Mouse (Mus musculus): ENCODE measurements around the gene Wasf3.
A peak's percentile ranks its signal among the peaks of the same experiment; 100 is the strongest.

The Wasf3 gene

DNA sequence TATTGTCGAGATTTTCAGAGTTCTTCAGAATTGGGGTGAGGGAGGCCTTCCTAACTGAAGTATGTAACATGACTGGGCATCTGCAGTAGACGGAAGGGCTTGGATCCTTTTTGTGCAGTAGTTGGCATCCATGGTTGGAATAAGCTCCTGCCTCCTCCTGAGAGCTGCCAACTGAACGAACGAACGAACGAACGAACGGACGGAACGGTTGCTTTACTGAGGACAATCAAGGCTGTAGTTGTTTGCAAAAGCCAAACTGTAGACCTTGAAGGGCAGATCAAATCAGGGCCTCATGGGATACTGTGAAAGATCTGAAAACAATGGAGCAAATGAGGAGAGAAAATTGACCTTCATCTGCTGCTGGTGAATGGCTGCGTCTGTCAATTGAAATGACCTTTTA lies 17.5 kb downstream of the Wasf3 start:
- DNase-seq: no peak

DNA sequence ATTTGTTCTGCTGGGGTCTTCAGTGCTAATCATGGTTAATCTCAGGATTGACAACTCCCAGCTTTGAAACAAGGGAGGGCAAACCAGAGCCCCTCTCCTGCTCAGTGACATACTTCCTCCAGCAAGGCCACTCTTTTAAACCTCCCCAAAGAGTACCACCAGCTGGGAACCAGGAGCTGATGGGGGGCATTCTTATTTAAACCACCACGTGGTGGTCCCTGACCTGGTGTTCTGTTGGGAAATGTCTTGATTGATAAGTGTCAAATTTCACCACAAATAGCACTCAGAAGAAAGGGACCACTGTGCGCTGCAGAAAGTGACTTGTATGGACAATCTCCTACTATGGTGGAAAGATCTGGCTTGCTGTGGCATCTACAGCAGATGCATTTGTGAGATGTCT lies 19.1 kb downstream of the Wasf3 start:
- DNase-seq: no peak

DNA sequence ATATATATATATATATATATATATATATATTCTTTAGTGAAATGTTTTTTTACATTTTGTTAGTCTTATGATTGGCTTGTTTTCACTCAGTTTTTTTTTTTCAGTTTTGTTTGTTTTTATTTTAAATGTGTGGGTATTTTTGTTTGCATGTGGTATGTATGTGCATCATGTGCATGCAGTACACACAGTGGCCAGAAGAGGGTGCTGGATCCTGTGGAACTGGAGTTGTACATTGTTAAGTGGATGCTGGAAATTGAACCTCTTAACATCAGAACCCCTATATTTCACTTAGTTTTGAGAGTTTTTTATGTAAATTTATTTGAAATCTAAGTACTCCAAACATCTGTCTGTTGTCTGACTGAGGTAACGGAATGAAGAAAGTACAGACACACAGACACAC lies 21.3 kb downstream of the Wasf3 start:
- DNase-seq: no peak

DNA sequence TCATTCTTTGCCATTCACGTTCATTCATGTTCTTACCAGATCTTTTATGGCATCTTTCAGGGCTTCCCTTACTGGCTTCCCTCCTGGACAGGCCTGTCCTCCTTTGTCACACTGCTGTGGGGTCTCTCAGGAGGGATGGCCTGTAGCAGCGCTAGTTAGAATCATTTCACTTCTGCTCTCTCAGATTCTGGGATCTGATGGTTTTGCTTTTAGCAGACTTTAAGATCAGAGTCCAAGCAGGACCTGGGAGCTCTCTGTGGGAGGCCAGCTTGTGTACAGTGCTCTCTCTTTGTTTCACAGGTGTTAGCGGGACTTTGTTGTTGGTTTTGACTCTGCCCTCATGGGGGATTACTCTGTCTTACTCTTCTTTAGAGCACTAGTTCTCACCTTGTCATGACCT lies 23.0 kb downstream of the Wasf3 start:
- DNase-seq: no peak

DNA sequence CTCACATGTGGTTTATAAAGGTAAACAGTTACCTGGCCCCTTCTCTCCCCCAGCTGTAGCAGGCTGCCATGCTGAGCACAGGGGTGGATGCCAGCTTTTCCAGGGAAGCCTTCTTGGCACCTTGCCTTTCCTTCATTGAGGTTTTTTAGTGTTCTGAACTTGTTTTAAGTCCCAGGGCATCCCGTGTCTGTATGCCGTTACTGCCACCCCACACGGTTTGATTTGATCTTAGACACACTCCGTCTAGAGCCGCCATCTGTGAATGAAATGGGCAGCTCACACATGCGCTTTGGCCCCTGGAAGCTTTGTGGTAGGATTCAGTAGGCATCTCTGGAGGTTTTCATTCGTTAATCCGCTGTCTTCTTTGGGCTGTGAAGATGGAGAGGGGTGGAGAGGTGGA lies 23.8 kb downstream of the Wasf3 start:
- no peak for DNase-seq

DNA sequence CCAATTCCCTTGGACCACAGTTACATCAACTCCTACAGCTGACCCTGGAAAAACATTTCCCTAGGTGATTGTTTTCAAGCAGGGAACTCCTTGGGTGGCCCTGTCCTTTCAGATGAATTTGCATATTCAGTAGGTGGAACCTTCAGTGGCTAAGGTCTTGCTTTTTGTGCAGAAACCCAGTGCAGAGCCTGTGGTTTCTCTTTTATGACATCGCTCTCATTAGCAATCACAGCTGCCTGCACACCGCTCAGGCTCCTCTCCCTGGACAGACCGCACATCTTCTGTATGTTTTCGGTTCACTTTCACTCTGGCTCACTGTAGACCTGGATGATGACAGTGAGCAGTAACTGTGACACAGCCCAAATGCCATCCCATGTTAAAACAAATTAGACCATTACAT lies 26.0 kb downstream of the Wasf3 start:
- no peak for DNase-seq

DNA sequence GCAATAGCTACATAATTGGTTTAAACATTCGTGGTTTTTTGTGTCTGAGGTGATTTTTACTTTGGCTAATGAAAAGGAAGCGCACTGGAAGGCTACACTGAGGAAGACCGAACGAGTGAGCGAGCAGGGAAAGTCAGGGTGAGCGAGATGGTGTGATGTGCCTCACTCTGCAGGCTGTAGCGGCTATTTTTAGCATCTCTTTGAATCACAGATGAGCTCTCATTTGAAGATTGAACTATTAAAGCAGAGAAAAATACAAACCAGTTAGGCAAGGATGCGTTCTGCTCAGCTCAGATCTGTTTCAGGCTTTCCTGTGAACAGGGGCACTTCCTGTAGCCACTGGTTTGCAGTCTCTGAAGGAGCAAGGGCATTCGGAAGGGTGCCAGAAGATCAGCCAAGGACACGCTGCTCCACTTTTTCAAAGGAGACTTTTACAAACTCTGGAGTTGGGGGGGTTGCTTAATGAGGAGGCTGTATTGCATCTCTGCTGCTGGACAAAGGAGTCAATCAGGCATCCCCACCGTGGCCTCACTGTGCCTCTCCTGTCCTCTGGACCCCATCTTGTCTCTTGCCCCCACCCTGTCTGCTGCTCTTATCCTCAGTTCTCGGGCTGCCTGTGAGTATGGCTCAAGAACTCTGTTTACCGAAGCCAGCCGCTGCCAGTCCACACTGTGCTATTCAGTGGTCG lies 28.1 kb downstream of the Wasf3 start:
- DNase-seq: peak; percentile 51 to 63

DNA sequence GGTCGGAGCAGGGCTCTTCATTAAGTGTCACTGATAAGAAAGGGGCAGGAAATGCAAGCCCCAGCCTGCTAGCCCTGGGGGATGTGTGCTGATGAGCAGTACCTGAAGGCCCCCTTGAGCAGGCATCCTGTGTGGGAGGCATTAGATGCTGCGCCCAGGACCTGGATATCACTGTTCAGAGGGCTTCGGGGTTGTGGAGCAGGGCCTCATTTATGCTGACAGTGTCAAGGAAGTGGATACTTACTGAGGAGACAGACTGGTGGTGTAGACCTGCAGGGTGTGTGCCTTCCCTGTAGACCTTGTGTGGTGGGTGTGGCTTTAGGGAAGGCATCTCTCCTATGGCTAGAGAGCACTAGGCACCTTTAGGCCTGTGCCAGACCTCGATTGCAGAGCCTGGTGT lies 29.8 kb downstream of the Wasf3 start:
- no peak for DNase-seq

DNA sequence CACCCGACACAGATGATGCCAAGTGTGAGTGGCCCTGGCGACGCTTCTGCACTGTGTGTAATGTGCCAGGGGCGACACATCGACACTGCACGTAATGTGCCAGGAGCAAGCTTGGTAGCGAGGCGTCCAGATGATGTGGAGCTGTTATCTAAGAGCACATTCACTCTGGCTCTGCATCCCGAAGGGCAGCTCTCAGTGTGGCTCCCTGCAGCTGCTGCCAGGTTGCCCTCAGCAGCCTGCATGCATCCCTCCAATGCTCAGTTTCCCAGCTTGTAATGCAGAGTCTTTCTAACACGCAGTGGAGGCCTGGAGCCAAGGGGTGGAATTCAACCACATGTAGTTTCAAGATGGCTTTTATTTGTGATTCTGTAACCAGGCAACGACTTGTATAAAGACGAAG lies 30.4 kb downstream of the Wasf3 start:
- no peak for DNase-seq

DNA sequence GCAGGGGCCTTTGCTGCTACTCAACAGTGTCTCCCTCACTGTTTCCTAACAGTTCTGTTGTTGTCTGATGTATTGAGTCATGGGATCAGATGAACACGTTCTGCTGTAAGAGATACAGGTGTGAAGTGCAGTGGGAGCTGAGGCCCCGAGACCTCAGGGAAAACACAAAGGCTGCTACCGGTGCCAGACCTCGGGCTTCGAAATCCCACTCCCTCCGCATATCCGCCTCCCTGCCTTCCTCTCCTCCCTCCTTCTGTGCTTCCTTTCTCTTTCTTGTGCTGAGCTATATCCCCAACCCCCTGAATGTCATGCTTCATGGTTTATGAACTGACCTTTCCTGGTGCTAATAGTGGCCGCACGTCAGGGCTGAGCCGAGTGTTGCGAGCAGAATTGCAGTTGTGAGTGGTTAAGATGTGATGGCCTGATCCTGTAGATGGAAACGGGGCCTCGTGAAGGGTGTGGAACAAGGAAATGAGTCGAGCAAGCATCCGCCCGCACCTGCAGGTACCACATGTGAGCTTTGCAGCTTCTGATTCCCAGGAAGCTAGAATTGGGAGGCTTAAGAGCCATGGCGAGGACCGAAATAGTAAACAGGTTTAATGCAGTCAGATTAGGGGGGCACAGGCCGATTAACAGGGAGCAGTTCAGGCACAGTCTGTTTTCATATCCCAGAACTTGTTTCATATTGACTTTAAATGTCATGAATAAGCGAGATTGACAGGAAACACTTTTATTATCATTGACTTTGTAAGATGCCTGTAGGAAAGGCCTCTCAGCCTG lies 31.7 kb downstream of the Wasf3 start:
- no peak for DNase-seq

DNA sequence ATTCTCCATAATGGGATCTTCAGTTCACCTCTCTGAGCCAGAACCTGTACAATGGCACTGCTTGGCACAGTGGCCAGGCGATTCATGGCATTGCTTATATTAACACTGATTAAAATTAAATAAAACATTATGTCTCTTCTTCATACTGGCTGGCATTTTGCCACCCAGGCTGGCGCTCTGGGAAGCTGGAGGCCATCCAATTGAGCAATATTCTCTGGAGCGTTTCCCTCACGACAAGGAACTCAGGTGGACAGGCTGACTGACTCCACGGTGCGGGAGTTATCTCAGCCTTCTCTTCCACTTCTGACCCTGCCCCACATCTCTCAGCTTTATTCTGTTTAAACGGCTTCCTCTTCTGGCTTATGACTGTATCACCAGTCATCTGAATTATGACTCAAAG lies 33.3 kb downstream of the Wasf3 start:
- peak in 1 of 2 experiments; percentile 15 for DNase-seq

DNA sequence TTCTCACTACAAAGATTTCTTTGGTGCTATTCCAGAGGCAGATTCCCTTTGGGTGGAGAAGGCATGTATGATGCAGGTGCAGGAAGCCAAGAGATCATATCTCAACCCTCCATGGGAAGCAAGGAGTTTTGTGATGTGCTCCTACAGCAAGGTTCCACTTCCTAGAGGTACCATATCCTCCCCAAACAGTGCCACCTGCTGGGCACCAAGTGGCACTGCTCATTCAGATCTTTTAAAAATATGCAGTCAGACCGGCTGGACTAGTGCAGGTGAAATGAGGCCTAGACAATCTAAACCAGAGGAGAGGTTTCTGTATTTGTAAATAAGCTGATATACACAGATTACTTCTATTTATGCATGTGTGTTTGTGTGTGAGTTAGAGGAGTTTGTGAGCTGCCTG lies 35.3 kb downstream of the Wasf3 start:
- peak; percentile 17 to 73 for DNase-seq

DNA sequence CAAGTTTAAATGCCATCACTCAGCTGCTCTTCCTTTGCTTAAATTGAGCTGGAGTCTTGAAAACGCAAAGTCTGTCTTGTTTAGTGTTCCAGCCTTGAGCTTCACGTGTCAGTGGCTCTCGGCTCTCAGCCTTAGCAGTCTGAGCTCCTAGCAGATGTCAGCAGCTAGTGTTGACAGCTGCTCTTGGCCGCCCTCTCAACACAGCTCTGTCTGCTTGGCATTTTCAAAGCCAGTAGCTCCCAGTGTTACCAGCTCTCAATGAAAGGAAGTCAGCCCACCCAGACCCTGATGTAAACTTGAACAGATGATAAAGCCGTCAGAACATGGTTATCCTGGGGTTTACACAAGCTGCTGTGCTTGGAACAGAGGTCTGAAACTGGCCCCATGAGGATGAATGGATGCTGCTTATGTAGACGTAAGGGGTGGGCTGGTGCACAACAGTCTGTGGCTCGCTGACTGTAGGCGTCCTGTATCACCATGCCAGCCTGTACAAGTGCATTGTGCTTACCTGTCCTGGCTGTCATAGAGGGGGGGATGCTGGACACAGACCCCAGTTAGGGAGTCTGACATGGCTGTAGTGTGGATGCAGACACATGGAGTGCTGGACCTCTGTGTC lies 40.0 kb downstream of the Wasf3 start:
- no peak for DNase-seq

DNA sequence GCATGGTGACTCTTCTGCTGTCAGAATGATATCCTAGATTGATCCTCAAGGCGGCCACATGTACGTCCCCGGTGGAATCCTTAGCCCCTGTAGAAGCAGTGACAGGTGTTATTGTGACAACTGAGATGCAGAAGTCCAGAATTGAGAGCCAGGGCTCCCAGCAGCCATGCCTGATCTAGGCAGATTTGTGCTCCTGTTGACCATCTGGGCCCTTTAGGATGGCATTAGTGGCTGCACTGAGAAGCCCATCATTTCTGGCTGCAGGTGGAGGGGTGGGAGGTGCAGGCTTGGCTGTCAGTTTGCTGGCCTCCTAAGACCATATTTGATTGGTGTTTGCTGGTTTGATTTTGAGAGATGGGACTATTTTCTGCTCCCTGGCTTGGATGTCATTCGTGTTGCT lies 40.9 kb downstream of the Wasf3 start:
- DNase-seq: no peak

DNA sequence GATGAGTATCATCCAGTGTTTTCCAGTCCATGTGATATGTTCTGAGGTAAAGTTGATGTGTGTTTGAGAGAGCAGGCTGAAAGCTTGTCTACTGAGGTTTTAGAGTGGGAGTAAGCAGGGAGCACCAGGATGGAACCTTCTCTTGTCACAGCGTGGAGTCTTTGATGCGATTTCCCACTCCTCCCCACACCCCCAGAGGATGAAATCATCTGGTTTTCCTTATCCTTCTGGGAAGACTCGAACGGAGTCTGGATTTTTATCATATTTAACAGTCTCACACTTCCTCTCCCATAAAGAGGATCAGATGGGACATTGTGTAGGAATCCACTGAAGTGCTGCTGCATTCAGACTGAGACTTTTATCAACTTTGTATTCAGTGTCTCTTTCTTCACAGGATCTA lies 43.3 kb downstream of the Wasf3 start:
- no peak for DNase-seq

DNA sequence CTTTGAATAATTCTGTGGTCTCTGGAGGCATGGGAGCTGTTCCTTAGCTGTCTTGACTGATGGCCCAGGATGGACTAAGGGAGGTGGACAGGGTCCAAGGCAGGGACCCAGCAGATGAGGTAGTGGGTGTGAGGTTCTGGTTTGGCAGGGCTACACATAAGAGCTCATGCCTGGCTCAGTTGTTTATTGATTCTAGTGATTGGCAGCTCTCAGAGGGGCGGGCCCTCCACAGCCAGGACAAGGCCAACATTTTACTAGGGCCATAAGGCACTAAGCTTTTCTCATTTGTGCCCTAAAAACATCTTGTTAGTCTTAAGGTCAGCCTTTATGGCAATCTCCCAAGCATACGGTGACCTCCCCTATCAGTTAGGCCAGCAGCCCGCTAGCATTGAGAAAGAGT lies 47.0 kb downstream of the Wasf3 start:
- no peak for DNase-seq

DNA sequence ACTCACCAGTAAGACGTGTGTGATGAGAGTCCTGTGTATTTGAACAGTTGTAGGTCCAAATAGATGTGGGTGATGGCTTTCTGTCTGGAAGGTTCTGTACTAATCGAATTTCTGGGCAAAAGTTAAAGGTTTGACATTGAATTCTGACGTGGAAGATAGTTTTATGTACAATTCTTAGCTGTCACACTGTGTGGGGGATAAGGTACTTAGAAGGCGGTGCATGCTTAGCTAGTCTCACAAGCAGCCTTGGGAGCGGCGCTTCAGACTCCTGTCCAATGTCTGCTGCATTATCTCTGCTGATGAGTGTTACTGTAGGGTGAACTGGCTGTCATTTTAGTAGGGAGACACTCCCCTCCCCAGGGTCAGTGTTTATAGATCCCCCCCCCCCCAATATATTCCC lies 47.7 kb downstream of the Wasf3 start:
- no peak for DNase-seq

DNA sequence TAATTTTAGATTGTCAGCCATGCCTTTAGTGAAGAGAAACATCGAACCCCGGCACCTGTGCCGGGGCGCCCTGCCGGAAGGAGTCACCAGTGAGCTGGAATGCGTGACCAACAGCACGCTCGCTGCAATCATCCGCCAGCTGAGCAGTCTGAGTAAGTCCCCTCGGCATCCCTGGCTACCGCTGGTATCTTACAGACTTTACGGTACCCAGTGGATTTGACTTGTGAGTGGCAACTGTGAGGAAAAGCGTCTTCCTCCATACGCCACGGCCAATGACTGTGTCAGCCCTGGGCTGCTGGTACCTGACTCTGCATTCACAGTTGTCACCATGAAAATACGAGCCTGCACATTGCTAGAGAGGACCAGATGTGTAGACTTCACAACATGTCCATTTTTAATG lies 50.5 kb downstream of the Wasf3 start:
- peak in 1 of 2 experiments; percentile 13 for DNase-seq

DNA sequence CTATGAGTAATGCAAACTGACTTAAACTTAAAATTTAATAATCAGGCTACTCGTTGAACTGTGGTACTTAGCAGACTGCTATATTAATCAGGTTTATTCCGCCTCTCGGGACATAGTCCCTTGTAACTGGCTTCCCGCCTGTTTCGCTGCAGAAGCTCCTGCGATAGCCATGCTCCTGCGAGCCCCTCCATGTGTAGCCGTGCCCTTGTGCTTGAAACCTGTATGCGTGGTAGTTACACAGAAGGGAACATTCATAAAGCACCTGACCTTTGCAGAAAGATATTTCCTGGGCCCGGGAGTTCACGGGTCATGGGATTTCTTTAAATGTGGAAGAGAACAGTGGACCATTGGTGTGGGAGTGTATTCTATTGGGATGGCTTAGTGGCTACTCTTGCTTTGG lies 52.0 kb downstream of the Wasf3 start:
- DNase-seq: no peak

DNA sequence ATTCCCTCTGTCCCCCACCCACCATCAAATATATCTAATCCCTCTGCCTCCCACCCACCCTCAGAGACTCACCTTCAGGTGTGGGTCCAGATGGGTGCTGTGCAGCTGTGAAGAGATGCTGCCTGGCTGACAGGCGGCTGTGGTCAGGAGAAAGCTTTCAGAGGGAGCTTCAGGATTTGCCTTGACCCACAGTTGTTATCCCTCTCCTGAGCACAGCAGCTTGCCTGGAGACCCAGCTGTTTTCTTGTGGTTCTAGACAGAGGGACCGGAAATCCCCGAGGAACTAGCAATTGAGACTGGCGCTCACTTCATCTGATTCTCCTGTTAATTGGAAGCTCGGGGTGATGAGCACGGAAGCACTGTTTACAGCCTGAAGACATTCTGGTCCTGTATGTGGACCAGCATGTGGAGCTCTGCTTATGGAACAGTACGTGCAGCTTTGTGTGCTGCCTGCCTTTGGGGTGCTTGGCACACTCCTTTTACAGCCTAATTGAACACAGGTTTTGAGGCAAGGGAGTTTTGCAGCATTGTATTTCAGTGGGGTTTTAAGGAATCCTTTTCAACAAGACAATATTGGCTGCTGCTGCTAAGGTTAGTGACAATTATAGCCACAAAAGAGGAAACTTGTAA lies 54.5 kb downstream of the Wasf3 start:
- no peak for DNase-seq

DNA sequence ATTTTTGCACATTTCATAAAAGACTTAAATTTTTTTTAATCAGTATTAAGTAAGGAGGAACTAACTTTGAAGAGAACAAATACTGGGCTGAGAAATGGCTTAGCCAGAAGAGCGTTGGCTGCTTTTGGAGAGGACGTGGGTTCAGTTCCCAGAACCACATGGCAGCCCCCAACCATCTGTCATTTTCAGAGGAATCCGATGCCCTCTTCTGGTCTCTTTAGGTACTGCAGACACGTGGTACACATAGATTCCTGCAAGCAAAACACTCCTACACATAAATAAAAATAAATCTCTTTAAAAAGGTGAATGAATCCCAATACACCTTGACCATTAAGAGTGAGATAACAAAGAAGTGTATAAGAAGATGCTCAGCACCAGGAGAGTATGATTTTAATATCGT lies 55.5 kb downstream of the Wasf3 start:
- no peak for DNase-seq

DNA sequence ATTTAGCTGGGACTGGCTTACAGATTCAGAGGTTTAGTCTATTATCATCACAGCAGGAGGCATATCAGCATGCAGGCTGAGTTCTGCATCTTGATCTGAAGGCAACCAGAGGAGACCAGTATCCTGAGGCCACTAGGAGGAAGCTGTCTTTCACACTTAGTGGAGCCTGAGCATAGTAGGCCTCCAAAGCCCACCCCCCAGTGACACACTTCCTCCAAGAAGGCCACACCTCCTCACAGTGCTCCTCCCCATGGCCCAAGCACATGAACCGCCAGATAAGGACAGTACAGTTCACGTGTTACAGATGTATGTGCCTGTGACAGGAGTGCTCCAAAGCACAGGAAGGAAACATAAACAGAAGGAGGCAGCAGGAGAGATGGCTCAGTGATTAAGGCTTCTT lies 58.0 kb downstream of the Wasf3 start:
- no peak for DNase-seq

DNA sequence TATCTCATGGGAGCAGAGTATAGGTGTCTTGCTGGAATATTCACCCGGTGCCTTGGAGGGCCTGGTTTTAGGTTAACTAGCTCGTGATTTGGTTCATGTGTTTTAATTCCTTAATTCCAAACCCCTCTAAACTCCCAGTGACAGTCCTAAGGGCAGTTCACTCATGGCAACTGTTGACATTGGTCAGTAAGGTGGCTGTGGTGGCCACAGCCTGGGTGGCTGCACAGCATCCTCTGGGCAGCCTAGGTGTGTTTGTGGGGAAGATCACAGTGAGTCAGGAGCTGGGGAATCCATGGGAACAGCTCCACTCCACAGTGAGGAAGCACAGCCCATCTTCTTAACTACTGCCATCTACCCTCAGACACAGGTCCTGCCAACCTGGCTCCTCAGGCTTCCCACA lies 61.8 kb downstream of the Wasf3 start:
- DNase-seq: peak in 1 of 2 experiments; percentile 16
